Mouse (Mus musculus): ENCODE data around the gene Clcnka.
A peak's percentile ranks its signal among the peaks of the same experiment; 100 is the strongest.

- no peak for TF ChIP-seq POLR2A (IDR thresholded peaks at IDR 0.05; ENCODE audit: control insufficient read depth, extremely low read depth, insufficient read depth, low read length, poor library complexity)
- peak; percentile 52; the same call in 1 of the 2 replicates for TF ChIP-seq CTCF (IDR thresholded peaks at IDR 0.05; ENCODE audit: borderline replicate concordance, control insufficient read depth, extremely low read depth, insufficient read depth, low read length, poor library complexity)
Observed at GRCm38 (mm10) chr4:141430997-141431396, 32.5 kb upstream of the Clcnka start.
